In genomic region chr15:80979611-80980010, GRCm38 (mm10) we compare ENCODE assay signal across 12 mouse cellular contexts. TPM values are rescaled to one million over a fixed set of nuclear protein-coding genes. Genes with fewer than 3 reads are reported as not detected.
DNase-seq lines count a peak whose midpoint lies in the region; ATAC-seq and TF ChIP-seq lines count a peak whose summit lies in the region.
"Had no signal": no experiment of that assay in that cellular context is flagged by ENCODE, and none has a peak within 500 bp of the region (broad histone marks: within the 10 kb centered on the region; RNA-seq: fewer than 3 reads in every experiment).

No protein-coding gene starts in this region.

- no peaks in the 10 kb centered on the region for H3K36me3 ChIP-seq in heart, embryonic 16.5 days (ENCODE audit: control insufficient read depth, insufficient read depth)
- H3K36me3 ChIP-seq in liver, adult 2 months (ENCODE audit: control insufficient read depth, insufficient read depth, low read length) = no peaks in the 10 kb centered on the region
- H3K36me3 ChIP-seq: limb, embryonic 13.5 days had no signal

- no peak overlapping the region for H3K9ac ChIP-seq in heart, embryonic 16.5 days (ENCODE audit: low read length)
- H3K9ac ChIP-seq in liver, adult 2 months (ENCODE audit: low read depth, low read length) = no peak overlapping the region
- H3K9ac ChIP-seq: limb, embryonic 13.5 days had no signal

- DNase-seq in heart, adult 9 months (ENCODE audit: low spot score in 2 of 2) = no peak
- DNase-seq in liver, adult 2 months (ENCODE audit: extremely low read depth, low read depth, low spot score) = peak; percentile 17
- DNase-seq in liver = no peak
- peak; percentile 45 for DNase-seq in 3T3-L1 (ENCODE audit: low read depth, low spot score)
- DNase-seq in NIH3T3 (ENCODE audit: low read depth) = peak; percentile 11
- DNase-seq in adrenal gland, adult 18-20 months (ENCODE audit: low spot score in 2 of 2) = no peak
- DNase-seq: cerebellum, adult 8-10 months; embryo, embryonic 11 days; kidney, postnatal 4 days had no signal

- no peak for TF ChIP-seq CTCF in liver, adult 2 months (IDR thresholded peaks at IDR 0.05; ENCODE audit: low read depth, low read length)

- H3K79me2 ChIP-seq in liver, adult 2 months (ENCODE audit: control insufficient read depth, insufficient read depth, low read length) = peaks cover 9% of the 10 kb centered on the region; the same call in 1 of the 2 replicates

- no peak for ATAC-seq in heart, embryonic 16.5 days (replicated peaks; ENCODE audit: extremely low read depth, insufficient read depth, low FRiP score)

- no peaks in the 10 kb centered on the region for H3K9me3 ChIP-seq in heart, embryonic 16.5 days (replicated peaks; ENCODE audit: control insufficient read depth, low read length)
- H3K9me3 ChIP-seq: limb, embryonic 13.5 days had no signal

- no peak overlapping the region for H3K4me3 ChIP-seq in heart, embryonic 16.5 days (ENCODE audit: low read length)
- no peak overlapping the region for H3K4me3 ChIP-seq in liver, adult 2 months (ENCODE audit: insufficient read depth, low read depth, low read length)
- H3K4me3 ChIP-seq: erythroblast, embryonic 14.5 days; limb, embryonic 13.5 days had no signal

- H3K27me3 ChIP-seq in heart, embryonic 16.5 days (ENCODE audit: control insufficient read depth, insufficient read depth, low read length) = no peaks in the 10 kb centered on the region
- H3K27me3 ChIP-seq in liver, adult 2 months (ENCODE audit: control insufficient read depth, insufficient read depth, low read length) = no peaks in the 10 kb centered on the region
- H3K27me3 ChIP-seq: limb, embryonic 13.5 days had no signal

- WGBS in heart, embryonic 16.5 days = 58% methylated on average over 4 of the region's 4 CpGs
- whole genome bisulfite sequencing in liver, adult 2 months = 69% methylated on average over 4 of the region's 4 CpGs

- no peak for TF ChIP-seq POLR2A in liver, adult 2 months (IDR thresholded peaks at IDR 0.05; ENCODE audit: extremely low read depth, insufficient read depth, low read length)

- H3K27ac ChIP-seq in heart, embryonic 16.5 days (ENCODE audit: low read length) = peak overlapping the region; percentile 16; the same call in 1 of the 2 replicates
- no peak overlapping the region for H3K27ac ChIP-seq in liver, adult 2 months (replicated peaks; ENCODE audit: insufficient read depth, low read depth, low read length)
- H3K27ac ChIP-seq: limb, embryonic 13.5 days had no signal

- H3K4me1 ChIP-seq in heart, embryonic 16.5 days (ENCODE audit: control insufficient read depth, insufficient read depth, low read length) = peaks cover 12% of the 10 kb centered on the region
- H3K4me1 ChIP-seq in liver, adult 2 months (ENCODE audit: control insufficient read depth, insufficient read depth, low read length) = peaks cover 4% of the 10 kb centered on the region; the same call in 1 of the 2 replicates

- no peak overlapping the region for H3K4me2 ChIP-seq in heart, embryonic 16.5 days (ENCODE audit: low read depth, low read length)

RNA-seq across cellular contexts. Expression of gene Sgsm3, which starts 2.0 kb away (rescaled TPM):
- 15.8 and 20.1 TPM in 2 replicates for polyA plus RNA-seq in heart, embryonic 16.5 days (2015; fragmentation: Nextera tagmentation; extraction: Ambion mirVana)
- total RNA-seq in liver, adult 2 months (2014; rRNA removed) = 5.2 and 6.2 TPM in 2 replicates
- 8.4 and 13.0 TPM in 2 replicates for polyA plus RNA-seq in liver, adult 2 months (2012; rRNA removed)
- 10 to 100 TPM; 15.6 to 26.6 TPM for total RNA-seq in adrenal gland, adult 18-20 months (2021)

RNA-seq across cellular contexts. Expression of gene Adsl, which starts 31.3 kb away (rescaled TPM):
- polyA plus RNA-seq in heart, embryonic 16.5 days (2015; fragmentation: Nextera tagmentation; extraction: Ambion mirVana) = 167 and 175 TPM in 2 replicates
- total RNA-seq in liver, adult 2 months (2014; rRNA removed) = 26.7 and 30.5 TPM in 2 replicates
- 26.2 and 30.5 TPM in 2 replicates for polyA plus RNA-seq in liver, adult 2 months (2012; rRNA removed)
- 10 to 100 TPM; 34.8 to 37.1 TPM for total RNA-seq in adrenal gland, adult 18-20 months (2021)

Comparison
In these comparisons a context has a peak if more than half of its experiments do, and no peak if none do; other contexts are left out.
1. DNase-seq: peak in liver, adult 2 months (single experiment), 3T3-L1 (single experiment) and NIH3T3 (single experiment); none in heart, adult 9 months (0 of 2), liver (single experiment) and adrenal gland, adult 18-20 months (0 of 2).